Mouse (Mus musculus) lung, embryonic 15.5 days (tissue): ENCODE results near the gene Adam19. TPM values are rescaled to one million over a fixed set of nuclear protein-coding genes. Genes with fewer than 3 reads are reported as not detected.

Source experiments
- ATAC-seq: fragments of 200-750 bp; cut with Nextera tagmentation; 2 replicates; pipeline ENCODE4 v1.8.0; 2017; ENCODE audit warnings: moderate number of reproducible peaks, borderline replicate concordance; ENCODE audit not compliant: low FRiP score, low TSS enrichment; ENCODE audit errors: extremely low read depth
- H3K27ac ChIP-seq: fragments of 300-500 bp; sonication (generic); 2 replicates; pipeline ENCODE4 v1.5.1; 2015; ENCODE audit warnings: moderate library complexity, mild to moderate bottlenecking, inconsistent platforms
- H3K27me3 ChIP-seq: fragments of 300-500 bp; sonication (generic); 2 replicates; pipeline ENCODE4 v1.6.1; 2015; ENCODE audit warnings: inconsistent platforms
- H3K36me3 ChIP-seq: fragments of 300-500 bp; sonication (generic); 2 replicates; pipeline ENCODE4 v1.6.1; 2015; ENCODE audit warnings: inconsistent platforms
- H3K4me1 ChIP-seq: fragments of 300-500 bp; sonication (generic); 2 replicates; pipeline ENCODE4 v1.6.1; 2015; ENCODE audit warnings: inconsistent platforms
- H3K4me2 ChIP-seq: fragments of 300-500 bp; sonication (generic); 2 replicates; pipeline ENCODE4 v1.6.1; 2015; ENCODE audit warnings: inconsistent platforms, mild to moderate bottlenecking, moderate library complexity
- H3K4me3 ChIP-seq: fragments of 300-500 bp; sonication (generic); 2 replicates; pipeline ENCODE4 v1.5.1; 2015; ENCODE audit warnings: mild to moderate bottlenecking, inconsistent platforms
- H3K9ac ChIP-seq: fragments of 300-500 bp; sonication (generic); 2 replicates; pipeline ENCODE4 v1.6.1; 2015; ENCODE audit warnings: inconsistent platforms
- H3K9me3 ChIP-seq: fragments of 300-500 bp; sonication (generic); 2 replicates; pipeline ENCODE4 v1.6.1; 2016; ENCODE audit warnings: inconsistent platforms
- WGBS: fragments of 180-500 bp; shearing (Covaris S2); methylation state at CpG from one replicate; pipeline ENCODE4 v1.1.7; 2015; 5-methylcytosine and 5-hydroxymethylcytosine counted together
- polyA plus RNA-seq: library from polyadenylated mRNA; unstranded; fragments of >200 nt; fragmentation: Nextera tagmentation; extraction: Ambion mirVana; gene quantifications from 2 replicates; pipeline ENCODE4 v1.2.1, GENCODE M21; 2015

Adam19 gene
- polyA plus RNA-seq, 1 experiment from 2014 or later = 23.4 TPM

GRCm38 (mm10) chr11:46077304-46077703 is 21.5 kb downstream of the Adam19 start:
- ATAC-seq = no peak
- 78% methylated on average over 5 of the region's 5 CpGs for WGBS
- peaks cover 22% of the 10 kb centered on the region for H3K36me3 ChIP-seq
- no peaks in the 10 kb centered on the region for H3K9me3 ChIP-seq
- H3K27ac ChIP-seq = peak overlapping the region; percentile 25
- H3K4me1 ChIP-seq = peaks cover 44% of the 10 kb centered on the region
- no peak overlapping the region for H3K9ac ChIP-seq
- H3K4me3 ChIP-seq = no peak overlapping the region
- H3K4me2 ChIP-seq = no peak overlapping the region
- H3K27me3 ChIP-seq = no peaks in the 10 kb centered on the region

DNA sequence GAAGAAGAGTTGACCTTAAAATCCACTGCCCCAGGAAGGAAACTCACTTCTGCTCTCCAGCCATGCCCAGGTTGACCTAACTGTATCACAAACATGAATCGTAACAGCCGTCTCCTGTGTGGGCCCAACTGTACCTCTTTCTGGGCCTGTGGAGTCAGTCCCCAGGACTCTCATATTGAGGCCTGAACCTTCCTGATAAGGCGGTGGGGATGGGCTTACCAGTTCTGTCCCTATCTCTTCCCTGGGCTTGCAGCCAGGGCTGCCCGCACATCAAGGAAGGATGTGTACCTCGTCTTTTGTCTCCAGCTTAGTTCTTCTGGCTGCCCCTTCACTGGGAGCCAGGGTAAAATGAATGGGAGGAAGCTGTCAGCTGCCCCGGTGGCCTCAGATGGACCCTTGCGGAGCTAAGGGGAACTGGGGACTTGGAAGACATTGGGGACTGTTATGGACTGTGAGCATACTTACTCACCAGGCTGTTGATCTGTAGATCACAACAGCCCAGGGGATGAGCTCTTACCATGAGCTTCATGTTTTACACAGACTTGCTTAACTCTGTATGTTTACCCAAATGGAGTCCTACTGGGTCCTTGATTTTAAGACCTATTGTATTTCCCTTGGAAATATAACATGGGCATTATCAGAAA is 22.1 kb downstream of the Adam19 start:
- peak; percentile 70 for ATAC-seq
- H3K9ac ChIP-seq = no peak overlapping the region
- peak overlapping the region; percentile 25; the same call in 1 of the 2 replicates for H3K27ac ChIP-seq
- H3K4me3 ChIP-seq = no peak overlapping the region
- no peaks in the 10 kb centered on the region for H3K9me3 ChIP-seq
- no peak overlapping the region for H3K4me2 ChIP-seq
- 76% methylated on average over 7 of the region's 7 CpGs for WGBS
- peaks cover 22% of the 10 kb centered on the region for H3K36me3 ChIP-seq
- H3K4me1 ChIP-seq = peaks cover 39% of the 10 kb centered on the region
- H3K27me3 ChIP-seq = no peaks in the 10 kb centered on the region

DNA sequence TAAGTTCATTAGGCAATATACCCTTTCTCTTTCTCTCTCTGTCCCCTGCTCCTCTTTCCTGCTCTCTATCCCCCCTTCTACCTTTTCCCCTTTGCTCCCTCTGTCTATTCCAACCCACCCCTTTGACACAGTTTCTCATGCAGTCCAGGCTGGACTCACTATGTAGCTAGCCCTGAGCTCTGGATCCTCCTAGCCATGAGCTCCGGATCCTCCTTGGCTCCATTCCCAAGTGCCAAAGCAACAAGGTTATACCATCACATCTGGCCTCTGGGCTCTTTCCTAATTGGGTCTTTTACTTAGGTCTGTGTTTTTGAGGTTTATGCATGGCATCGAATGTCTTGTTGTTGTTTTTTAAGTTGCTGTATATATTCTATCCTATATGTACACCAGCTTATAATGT is 25.3 kb downstream of the Adam19 start:
- H3K27ac ChIP-seq = no peak overlapping the region
- no peak overlapping the region for H3K4me3 ChIP-seq
- no peaks in the 10 kb centered on the region for H3K9me3 ChIP-seq
- H3K36me3 ChIP-seq = peaks cover 22% of the 10 kb centered on the region
- H3K4me1 ChIP-seq = peaks cover 57% of the 10 kb centered on the region
- H3K9ac ChIP-seq = no peak overlapping the region
- H3K4me2 ChIP-seq = no peak overlapping the region
- 68% methylated on average over 2 of the region's 2 CpGs for WGBS
- H3K27me3 ChIP-seq = no peaks in the 10 kb centered on the region
- ATAC-seq = no peak

- H3K4me1 ChIP-seq = peaks cover 61% of the 10 kb centered on the region
- no peaks in the 10 kb centered on the region for H3K9me3 ChIP-seq
- no peak overlapping the region for H3K4me3 ChIP-seq
- H3K36me3 ChIP-seq = peaks cover 5% of the 10 kb centered on the region; the same call in 1 of the 2 replicates
- H3K27me3 ChIP-seq = no peaks in the 10 kb centered on the region
- H3K27ac ChIP-seq = no peak overlapping the region
- ATAC-seq = no peak
- no peak overlapping the region for H3K9ac ChIP-seq
- WGBS = 47% methylated on average over 3 of the region's 3 CpGs
- no peak overlapping the region for H3K4me2 ChIP-seq
Measured at GRCm38 (mm10) chr11:46083405-46083804, 27.6 kb downstream of the Adam19 start.

DNA sequence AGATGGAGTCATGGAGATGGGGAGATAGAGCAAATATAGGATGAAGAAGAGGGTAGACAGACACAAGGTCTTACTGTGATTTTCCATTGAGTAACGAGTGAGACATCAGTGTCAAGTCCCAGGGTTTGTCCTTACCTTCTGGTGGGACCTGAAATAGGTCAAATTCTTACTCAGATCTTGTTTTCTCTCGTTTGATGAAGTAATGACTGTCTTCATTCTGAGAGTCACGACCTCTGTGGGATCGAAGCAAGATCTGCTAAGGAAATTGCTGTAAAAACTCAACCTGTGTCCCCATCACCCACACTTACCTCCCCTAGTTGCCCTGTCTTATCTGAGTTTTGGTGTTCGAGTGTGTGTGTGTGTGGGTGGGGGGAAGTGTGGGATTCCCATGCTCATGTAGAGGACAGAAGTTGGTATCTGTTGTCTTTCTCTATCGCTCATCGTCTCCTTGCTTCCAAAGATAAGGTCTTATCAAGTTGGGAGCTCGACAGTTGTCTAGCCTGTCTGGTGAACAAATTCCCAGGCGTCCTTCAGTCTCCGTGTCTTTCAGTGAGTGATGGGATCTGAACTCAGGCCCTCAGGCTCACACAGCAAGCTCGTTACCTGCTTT is 28.1 kb downstream of the Adam19 start:
- 66% methylated on average over 11 of the region's 11 CpGs for WGBS
- H3K36me3 ChIP-seq = peaks cover under 1% of the 10 kb centered on the region; the same call in 1 of the 2 replicates
- H3K4me1 ChIP-seq = peaks cover 65% of the 10 kb centered on the region

DNA sequence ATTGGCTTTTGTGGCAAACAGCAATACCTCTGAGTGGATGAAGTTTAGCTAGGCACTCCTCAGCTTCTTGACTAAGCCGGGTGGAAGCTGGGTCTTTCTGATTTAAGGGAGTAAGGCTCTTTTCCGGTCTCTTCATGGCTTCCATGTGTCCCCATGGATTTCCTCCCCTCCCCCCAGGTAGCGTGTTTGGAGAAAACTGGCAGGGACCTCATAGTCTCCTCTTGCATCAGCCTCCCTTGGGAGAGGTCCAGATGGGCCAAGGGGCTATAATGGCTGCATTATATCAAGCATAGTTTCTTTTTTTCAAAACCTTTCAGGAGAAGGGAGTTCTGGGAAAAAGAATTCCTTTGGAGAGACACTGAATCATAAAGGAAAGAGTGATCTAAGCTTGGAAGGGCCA is 28.8 kb downstream of the Adam19 start:
- no peaks in the 10 kb centered on the region for H3K36me3 ChIP-seq
- WGBS = 54% methylated on average over 3 of the region's 3 CpGs
- H3K4me2 ChIP-seq = no peak overlapping the region
- no peaks in the 10 kb centered on the region for H3K9me3 ChIP-seq
- no peaks in the 10 kb centered on the region for H3K27me3 ChIP-seq
- H3K9ac ChIP-seq = no peak overlapping the region
- no peak for ATAC-seq
- peaks cover 68% of the 10 kb centered on the region for H3K4me1 ChIP-seq
- peak overlapping the region; percentile 74 for H3K27ac ChIP-seq
- H3K4me3 ChIP-seq = no peak overlapping the region

More for the DNA sequence above, 28.1 kb downstream of the Adam19 start:
- H3K4me2 ChIP-seq = no peak overlapping the region
- no peaks in the 10 kb centered on the region for H3K27me3 ChIP-seq
- no peaks in the 10 kb centered on the region for H3K9me3 ChIP-seq
- H3K27ac ChIP-seq = peak overlapping the region; percentile 74
- ATAC-seq = no peak
- H3K9ac ChIP-seq = no peak overlapping the region
- H3K4me3 ChIP-seq = no peak overlapping the region

GRCm38 (mm10) chr11:46085398-46086163 is 29.8 kb downstream of the Adam19 start:
- Histone ChIP-seq H3K4me3 (no peak overlapping the region), H3K9ac (no peak overlapping the region), H3K4me1 (peaks cover 70% of the 10 kb centered on the region), H3K9me3 (no peaks in the 10 kb centered on the region), H3K27me3 (no peaks in the 10 kb centered on the region), H3K4me2 (no peak overlapping the region), H3K36me3 (no peaks in the 10 kb centered on the region), H3K27ac (peak overlapping the region; percentile 74)
- WGBS = 64% methylated on average over 10 of the region's 10 CpGs
- ATAC-seq = no peak

DNA sequence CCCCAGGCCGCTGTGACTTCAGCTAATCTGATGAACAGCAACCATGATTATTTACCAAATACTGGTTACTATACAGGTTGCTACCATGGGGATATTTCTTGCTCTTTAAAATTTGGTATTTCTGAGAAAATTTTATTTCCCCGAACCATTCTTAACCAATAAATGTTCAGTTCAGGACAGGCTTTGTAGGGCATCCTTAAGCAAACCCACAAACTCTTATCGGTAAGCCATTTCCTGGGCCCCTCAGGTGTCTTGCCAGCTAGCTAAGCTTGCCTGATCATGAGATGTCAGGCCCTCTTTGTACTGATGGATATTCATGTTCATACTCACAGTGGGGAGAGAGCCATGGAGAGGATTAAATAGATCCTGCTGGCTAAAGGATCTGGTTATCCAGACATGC is 30.7 kb downstream of the Adam19 start:
- 80% methylated on average over 3 of the region's 3 CpGs for WGBS
- ATAC-seq = no peak
- peaks cover 70% of the 10 kb centered on the region for H3K4me1 ChIP-seq

DNA sequence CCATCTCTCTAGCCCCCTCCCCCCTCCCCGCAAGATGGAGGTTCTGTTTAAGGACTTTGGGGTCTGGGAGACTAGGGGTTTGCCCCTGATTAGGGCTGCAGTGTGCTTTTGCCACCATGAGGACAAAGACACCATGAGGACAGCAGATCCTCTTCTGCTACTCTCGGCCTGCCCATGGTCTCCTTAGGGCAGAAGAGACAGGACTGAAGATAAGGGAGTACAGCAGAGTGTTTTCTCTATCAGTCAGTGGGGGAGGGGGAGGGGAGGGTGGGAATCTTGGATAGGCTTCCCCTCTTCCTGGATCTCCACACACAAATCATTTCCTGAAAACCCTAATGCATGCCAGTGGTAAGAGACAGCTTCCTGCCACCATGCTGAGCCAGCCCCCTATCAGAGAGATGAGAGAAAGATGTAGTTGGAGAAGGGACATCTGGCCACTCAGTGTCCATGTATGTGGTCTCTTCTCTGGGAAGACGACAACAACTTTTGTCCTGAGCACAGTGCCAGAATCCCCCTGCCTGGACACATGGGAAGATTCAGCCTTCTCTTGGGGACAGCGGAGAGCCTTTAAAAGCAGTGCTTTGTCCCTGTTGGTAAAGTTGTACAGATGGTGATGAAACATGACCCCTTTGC is 33.4 kb downstream of the Adam19 start:
- peak overlapping the region; percentile 91 for H3K27ac ChIP-seq
- no peaks in the 10 kb centered on the region for H3K27me3 ChIP-seq
- no peak overlapping the region for H3K4me3 ChIP-seq
- 46% methylated on average over 4 of the region's 4 CpGs for WGBS
- no peaks in the 10 kb centered on the region for H3K9me3 ChIP-seq
- peaks cover 71% of the 10 kb centered on the region for H3K4me1 ChIP-seq
- ATAC-seq = peak; percentile 91
- H3K9ac ChIP-seq = no peak overlapping the region
- 0 out of 2 replicates have a peak, but pooled peaks cover 4% of the 10 kb centered on the region for H3K36me3 ChIP-seq
- H3K4me2 ChIP-seq = no peak overlapping the region

More for the DNA sequence above, 30.7 kb downstream of the Adam19 start:
- Histone ChIP-seq H3K4me3 (no peak overlapping the region), H3K27ac (0 out of 2 replicates have a peak overlapping the region, but pooled peaks have one; percentile 2), H3K9ac (no peak overlapping the region), H3K27me3 (no peaks in the 10 kb centered on the region), H3K36me3 (no peaks in the 10 kb centered on the region), H3K9me3 (no peaks in the 10 kb centered on the region), H3K4me2 (no peak overlapping the region)

GRCm38 (mm10) chr11:46090036-46090725 is 34.4 kb downstream of the Adam19 start:
- 86% methylated on average over 10 of the region's 10 CpGs for WGBS
- H3K27me3 ChIP-seq = no peaks in the 10 kb centered on the region
- peaks cover 62% of the 10 kb centered on the region for H3K4me1 ChIP-seq
- no peaks in the 10 kb centered on the region for H3K9me3 ChIP-seq
- peak overlapping the region; percentile 91 for H3K27ac ChIP-seq
- no peak overlapping the region for H3K4me3 ChIP-seq
- H3K4me2 ChIP-seq = no peak overlapping the region
- no peak for ATAC-seq
- no peak overlapping the region for H3K9ac ChIP-seq
- peaks cover 14% of the 10 kb centered on the region; the same call in 1 of the 2 replicates for H3K36me3 ChIP-seq
